Mouse (Mus musculus): ENCODE data around the gene Cyp2b13. TPM values are rescaled to one million over a fixed set of nuclear protein-coding genes. Genes with fewer than 3 reads are reported as not detected.
"Not testable (repeated sequence)": the region's sequence is repeated elsewhere in the genome, so short reads cannot be mapped to it uniquely, and the experiment has no call there.

Gene Cyp2b13
- 0.15 and 0.18 TPM in 2 replicates for polyA plus RNA-seq (2012; rRNA removed)

- not testable (repeated sequence) for DNase-seq (ENCODE audit: low spot score)
Observed at GRCm38 (mm10) chr7:26061197-26061596, at the start of gene Cyp2b13. Gene Cyp2b13 (plus strand): TSS chr7:26061497.

GRCm38 (mm10) chr7:26019814-26020332 is 41.4 kb upstream of the Cyp2b13 start:
- not testable (repeated sequence) for DNase-seq (ENCODE audit: low spot score)

- not testable (repeated sequence) for DNase-seq (ENCODE audit: low spot score)
Observed at GRCm38 (mm10) chr7:26054885-26055630, 6.2 kb upstream of the Cyp2b13 start.

GRCm38 (mm10) chr7:26071677-26072076 is 10.4 kb downstream of the Cyp2b13 start:
- DNase-seq (ENCODE audit: low spot score), result not testable (repeated sequence)

GRCm38 (mm10) chr7:26082595-26082994 is 21.3 kb downstream of the Cyp2b13 start:
- no peak for DNase-seq (ENCODE audit: low spot score)

GRCm38 (mm10) chr7:26087391-26087790 is 26.1 kb downstream of the Cyp2b13 start:
- no peak for DNase-seq (ENCODE audit: low spot score)

GRCm38 (mm10) chr7:26088578-26088977 is 27.3 kb downstream of the Cyp2b13 start:
- not testable (repeated sequence) for DNase-seq (ENCODE audit: low spot score)

GRCm38 (mm10) chr7:26139623-26140022 is 78.3 kb downstream of the Cyp2b13 start:
- DNase-seq (ENCODE audit: low spot score), result not testable (repeated sequence)

GRCm38 (mm10) chr7:26143657-26144056 is 82.4 kb downstream of the Cyp2b13 start:
- DNase-seq (ENCODE audit: low spot score), result not testable (repeated sequence)

Other genes with a start within 250 kb of the Cyp2b13 start
- 28.4 and 30.1 TPM in 2 replicates for gene Cyp2s1, start 244.6 kb upstream of the Cyp2b13 start, polyA plus RNA-seq (2012; rRNA removed)
- 0.04 TPM in 1 of 2 replicates, not detected in the other for gene Cyp2b10, start 163.9 kb upstream of the Cyp2b13 start, polyA plus RNA-seq (2012; rRNA removed)
- gene Cyp2b9, start 111.9 kb downstream of the Cyp2b13 start, polyA plus RNA-seq (2012; rRNA removed), result not detected in 2 replicates
- not detected in 2 replicates for gene Vmn1r184, start 198.8 kb downstream of the Cyp2b13 start, polyA plus RNA-seq (2012; rRNA removed)
- gene Cyp2a4, start 245.7 kb downstream of the Cyp2b13 start, polyA plus RNA-seq (2012; rRNA removed), result not detected in 2 replicates